Mouse (Mus musculus): ENCODE results near the gene Tcaim. TPM values are rescaled to one million over a fixed set of nuclear protein-coding genes. Genes with fewer than 3 reads are reported as not detected.

Tcaim gene
- 18.8 TPM for polyA plus RNA-seq (2014; fragmentation: Illumina TruSeq; extraction: RNeasy Lipid Tissue Mini Kit (QIAGEN cat#74804))

GRCm38 (mm10) chr9:122805053-122805844, at the start of gene Tcaim:
TSS of gene Tcaim (plus strand) at chr9:122805539.

GRCm38 (mm10) chr9:122843760-122844159, 38.4 kb downstream of the Tcaim start, which contains the start of gene Gm35549:
TSS of gene Gm35549 (minus strand) at chr9:122844035.

GRCm38 (mm10) chr9:122865697-122866166, 60.4 kb downstream of the Tcaim start, which contains the start of gene Zfp445:
TSS of gene Zfp445 (minus strand) at chr9:122866006.

GRCm38 (mm10) chr9:122885385-122885784, 80.0 kb downstream of the Tcaim start, which contains the start of gene Zkscan7:
TSS of gene Zkscan7 (plus strand) at chr9:122885685.

Other genes starting within 250 kb of the Tcaim start
- 0.91 TPM for gene Topaz1, start 58.2 kb upstream of the Tcaim start, polyA plus RNA-seq (2014; fragmentation: Illumina TruSeq; extraction: RNeasy Lipid Tissue Mini Kit (QIAGEN cat#74804))
- gene Gm35549, start 38.5 kb downstream of the Tcaim start, polyA plus RNA-seq (2014; fragmentation: Illumina TruSeq; extraction: RNeasy Lipid Tissue Mini Kit (QIAGEN cat#74804)): not detected
- gene Zfp445, start 60.5 kb downstream of the Tcaim start, polyA plus RNA-seq (2014; fragmentation: Illumina TruSeq; extraction: RNeasy Lipid Tissue Mini Kit (QIAGEN cat#74804)): 131 TPM
- 26.1 TPM for gene Zkscan7, start 80.1 kb downstream of the Tcaim start, polyA plus RNA-seq (2014; fragmentation: Illumina TruSeq; extraction: RNeasy Lipid Tissue Mini Kit (QIAGEN cat#74804))
- gene Zfp105, start 117.5 kb downstream of the Tcaim start, polyA plus RNA-seq (2014; fragmentation: Illumina TruSeq; extraction: RNeasy Lipid Tissue Mini Kit (QIAGEN cat#74804)): 23.1 TPM
- gene 1110059G10Rik, start 145.5 kb downstream of the Tcaim start, polyA plus RNA-seq (2014; fragmentation: Illumina TruSeq; extraction: RNeasy Lipid Tissue Mini Kit (QIAGEN cat#74804)): 107 TPM
- gene Kif15, start 145.5 kb downstream of the Tcaim start, polyA plus RNA-seq (2014; fragmentation: Illumina TruSeq; extraction: RNeasy Lipid Tissue Mini Kit (QIAGEN cat#74804)): 51.3 TPM
- 11.9 TPM for gene Tmem42, start 215.8 kb downstream of the Tcaim start, polyA plus RNA-seq (2014; fragmentation: Illumina TruSeq; extraction: RNeasy Lipid Tissue Mini Kit (QIAGEN cat#74804))
- 0.51 TPM for gene Tgm4, start 229.2 kb downstream of the Tcaim start, polyA plus RNA-seq (2014; fragmentation: Illumina TruSeq; extraction: RNeasy Lipid Tissue Mini Kit (QIAGEN cat#74804))